Mouse (Mus musculus): ENCODE measurements around the gene Gpr19. TPM values are rescaled to one million over a fixed set of nuclear protein-coding genes. Genes with fewer than 3 reads are reported as not detected.

Gene Gpr19
- polyA plus RNA-seq, 1 experiment from 2014 or later = 13.2 TPM

DNA sequence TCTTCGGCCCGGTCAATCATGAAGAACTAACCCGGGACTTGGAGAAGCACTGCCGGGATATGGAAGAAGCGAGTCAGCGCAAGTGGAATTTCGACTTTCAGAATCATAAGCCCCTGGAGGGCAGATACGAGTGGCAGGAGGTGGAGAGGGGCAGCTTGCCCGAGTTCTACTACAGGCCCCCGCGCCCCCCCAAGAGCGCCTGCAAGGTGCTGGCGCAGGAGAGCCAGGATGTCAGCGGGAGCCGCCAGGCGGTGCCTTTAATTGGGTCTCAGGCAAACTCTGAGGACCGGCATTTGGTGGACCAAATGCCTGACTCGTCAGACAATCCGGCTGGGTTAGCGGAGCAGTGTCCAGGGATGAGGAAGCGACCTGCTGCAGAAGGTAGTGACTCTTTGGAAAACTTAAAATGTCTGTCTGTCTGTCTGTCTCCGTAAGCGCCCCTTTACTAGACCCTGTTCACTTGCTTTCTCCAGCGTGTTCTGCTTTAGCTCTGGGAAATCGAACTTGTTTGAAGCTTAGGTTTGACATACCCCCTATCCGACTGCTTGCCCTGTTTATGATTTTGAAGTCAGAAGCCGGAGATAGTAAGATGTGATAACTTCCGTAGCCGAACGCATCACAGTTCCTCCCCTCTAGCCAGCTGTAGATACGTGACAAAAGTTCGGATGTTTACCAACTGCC lies 22.8 kb upstream of the Gpr19 start:
- WGBS = under 1% methylated on average over 32 of the region's 32 CpGs
- Histone ChIP-seq H3K4me2 (ENCODE audit: low read depth, low read length) (peak overlapping the region; percentile 75), H3K27me3 (ENCODE audit: control insufficient read depth, insufficient read depth, low read length) (no peaks in the 10 kb centered on the region), H3K4me1 (ENCODE audit: control insufficient read depth, insufficient read depth, low read length) (no peaks in the 10 kb centered on the region; the same call in 1 of the 2 replicates), H3K9me3 (replicated peaks; ENCODE audit: control insufficient read depth, low read length) (no peaks in the 10 kb centered on the region), H3K4me3 (ENCODE audit: low read depth, low read length) (peak overlapping the region; percentile 54), H3K9ac (replicated peaks; ENCODE audit: low read length) (peak overlapping the region; percentile 84), H3K36me3 (replicated peaks; ENCODE audit: control insufficient read depth, insufficient read depth, low read depth, low read length) (no peaks in the 10 kb centered on the region), H3K27ac (replicated peaks; ENCODE audit: low read depth, low read length) (peak overlapping the region; percentile 86)
- ATAC-seq (replicated peaks; ENCODE audit: insufficient number of reproducible peaks, low FRiP score, low TSS enrichment, low read depth) (no peak), DNase-seq (ENCODE audit: low spot score) (peak; percentile 52)

GRCm38 (mm10) chr6:134920190-134921013 lies 22.0 kb upstream of the Gpr19 start, which contains the start of gene Cdkn1b:
Gene Cdkn1b (plus strand): TSS chr6:134920401.
- H3K4me1 ChIP-seq (ENCODE audit: control insufficient read depth, insufficient read depth, low read length) = no peaks in the 10 kb centered on the region; the same call in 1 of the 2 replicates
- WGBS = under 1% methylated on average over 73 of the region's 77 CpGs
- no peaks in the 10 kb centered on the region for H3K27me3 ChIP-seq (ENCODE audit: control insufficient read depth, insufficient read depth, low read length)
- H3K9me3 ChIP-seq (replicated peaks; ENCODE audit: control insufficient read depth, low read length) = no peaks in the 10 kb centered on the region
- H3K4me2 ChIP-seq (ENCODE audit: low read depth, low read length) = peak within 1 kb of the TSS; percentile 92
- peak within 1 kb of the TSS; percentile 54 for H3K4me3 ChIP-seq (ENCODE audit: low read depth, low read length)
- ATAC-seq (replicated peaks; ENCODE audit: insufficient number of reproducible peaks, low FRiP score, low TSS enrichment, low read depth) (peak; percentile 94), DNase-seq (ENCODE audit: low spot score) (peak; percentile 94)
- peak within 1 kb of the TSS; percentile 86 for H3K27ac ChIP-seq (replicated peaks; ENCODE audit: low read depth, low read length)
- H3K36me3 ChIP-seq (replicated peaks; ENCODE audit: control insufficient read depth, insufficient read depth, low read depth, low read length) = no peaks in the 10 kb centered on the region
- H3K9ac ChIP-seq (replicated peaks; ENCODE audit: low read length) = peak within 1 kb of the TSS; percentile 84

DNA sequence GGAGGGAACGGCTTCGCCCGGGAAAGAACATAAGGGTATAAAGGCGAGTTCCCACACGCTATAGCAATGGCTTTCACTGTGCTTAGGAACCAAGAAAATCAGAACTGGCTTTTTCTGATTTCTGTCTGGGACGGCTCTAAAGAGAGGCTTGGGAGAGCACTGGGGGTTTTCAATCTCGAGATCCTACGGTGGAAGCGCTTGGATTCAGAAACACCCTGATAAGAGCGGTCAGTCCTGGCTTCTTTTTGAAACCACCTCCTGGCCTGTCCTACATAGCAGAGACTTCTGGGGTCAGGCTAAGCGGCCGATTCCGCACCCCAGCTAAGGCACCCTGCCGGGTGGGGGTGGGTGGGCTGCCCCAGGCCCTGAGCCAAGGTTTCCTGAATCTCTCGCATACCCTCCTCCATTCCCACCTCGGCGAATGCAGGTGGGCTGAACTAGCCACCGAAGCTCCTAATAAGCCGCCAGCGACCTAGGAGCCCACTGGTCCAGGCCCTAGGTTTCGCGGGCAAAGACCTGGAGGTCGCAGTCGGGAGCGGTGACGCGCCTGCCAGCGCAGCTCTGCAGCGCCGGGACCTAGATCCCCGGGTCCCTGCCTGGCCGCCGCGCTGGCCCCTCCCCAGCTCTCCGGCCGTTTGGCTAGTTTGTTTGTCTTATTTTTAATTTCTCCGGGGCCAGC lies 21.3 kb upstream of the Gpr19 start:
- peak overlapping the region; percentile 86 for H3K27ac ChIP-seq (replicated peaks; ENCODE audit: low read depth, low read length)
- H3K9me3 ChIP-seq (replicated peaks; ENCODE audit: control insufficient read depth, low read length) = no peaks in the 10 kb centered on the region
- 2% methylated on average over 37 of the region's 37 CpGs for WGBS
- H3K36me3 ChIP-seq (replicated peaks; ENCODE audit: control insufficient read depth, insufficient read depth, low read depth, low read length) = no peaks in the 10 kb centered on the region
- H3K4me2 ChIP-seq (ENCODE audit: low read depth, low read length) = peak overlapping the region; percentile 92
- peak overlapping the region; percentile 84 for H3K9ac ChIP-seq (replicated peaks; ENCODE audit: low read length)
- peak; percentile 74 for ATAC-seq (replicated peaks; ENCODE audit: insufficient number of reproducible peaks, low FRiP score, low TSS enrichment, low read depth)
- H3K4me3 ChIP-seq (ENCODE audit: low read depth, low read length) = peak overlapping the region; percentile 54
- peak; percentile 17 for DNase-seq (ENCODE audit: low spot score)
- no peaks in the 10 kb centered on the region for H3K27me3 ChIP-seq (ENCODE audit: control insufficient read depth, insufficient read depth, low read length)
- H3K4me1 ChIP-seq (ENCODE audit: control insufficient read depth, insufficient read depth, low read length) = no peaks in the 10 kb centered on the region; the same call in 1 of the 2 replicates

DNA sequence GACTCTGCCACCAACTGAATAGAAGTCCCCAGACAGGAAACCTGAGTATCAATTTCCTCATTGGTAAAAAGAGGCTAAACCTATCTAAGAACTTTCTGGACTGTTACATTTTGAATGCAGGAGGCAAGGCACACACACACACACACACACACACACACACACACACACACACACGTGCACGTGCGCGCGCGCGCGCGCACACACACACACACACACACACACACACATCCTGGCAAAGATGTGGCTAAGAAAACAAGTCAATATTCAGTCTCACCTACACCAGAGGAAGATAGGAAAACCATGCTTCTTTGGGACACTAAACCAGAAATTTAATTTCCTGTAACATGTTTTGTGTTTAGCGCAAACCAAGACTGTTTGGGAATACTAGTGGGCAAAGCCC lies 20.4 kb upstream of the Gpr19 start:
- Histone ChIP-seq H3K36me3 (replicated peaks; ENCODE audit: control insufficient read depth, insufficient read depth, low read depth, low read length) (no peaks in the 10 kb centered on the region), H3K4me1 (ENCODE audit: control insufficient read depth, insufficient read depth, low read length) (no peaks in the 10 kb centered on the region; the same call in 1 of the 2 replicates), H3K4me3 (ENCODE audit: low read depth, low read length) (no peak overlapping the region), H3K9me3 (replicated peaks; ENCODE audit: control insufficient read depth, low read length) (no peaks in the 10 kb centered on the region), H3K9ac (replicated peaks; ENCODE audit: low read length) (no peak overlapping the region), H3K27me3 (ENCODE audit: control insufficient read depth, insufficient read depth, low read length) (no peaks in the 10 kb centered on the region), H3K27ac (replicated peaks; ENCODE audit: low read depth, low read length) (no peak overlapping the region), H3K4me2 (ENCODE audit: low read depth, low read length) (no peak overlapping the region; the same call in 1 of the 2 replicates)
- WGBS = 88% methylated on average over 10 of the region's 10 CpGs
- DNase-seq (ENCODE audit: low spot score) (no peak), ATAC-seq (replicated peaks; ENCODE audit: insufficient number of reproducible peaks, low FRiP score, low TSS enrichment, low read depth) (no peak)

DNA sequence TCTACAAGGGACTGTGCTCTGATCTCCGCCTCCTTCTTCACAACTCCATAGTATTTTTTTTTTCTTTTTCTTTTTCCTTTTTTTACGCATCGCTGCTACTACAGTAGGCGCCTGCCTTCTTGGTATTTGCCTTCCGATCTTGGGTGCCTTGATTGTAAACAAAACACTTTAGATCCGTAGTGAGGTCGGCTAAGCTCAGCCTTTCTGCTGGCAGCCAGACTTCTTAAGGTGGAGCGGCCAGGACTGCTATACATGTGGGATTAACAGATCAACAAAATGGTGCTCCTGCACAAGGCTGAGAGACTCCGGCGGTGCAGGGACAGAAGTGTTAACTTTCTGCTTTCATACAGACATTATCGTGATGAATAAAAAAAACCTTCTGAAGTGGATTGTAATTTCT lies 18.7 kb upstream of the Gpr19 start:
- Histone ChIP-seq H3K27me3 (ENCODE audit: control insufficient read depth, insufficient read depth, low read length) (no peaks in the 10 kb centered on the region), H3K9ac (replicated peaks; ENCODE audit: low read length) (peak overlapping the region; percentile 3), H3K4me1 (ENCODE audit: control insufficient read depth, insufficient read depth, low read length) (no peaks in the 10 kb centered on the region; the same call in 1 of the 2 replicates), H3K36me3 (replicated peaks; ENCODE audit: control insufficient read depth, insufficient read depth, low read depth, low read length) (no peaks in the 10 kb centered on the region), H3K9me3 (replicated peaks; ENCODE audit: control insufficient read depth, low read length) (no peaks in the 10 kb centered on the region), H3K4me2 (ENCODE audit: low read depth, low read length) (peak overlapping the region; percentile 59), H3K27ac (replicated peaks; ENCODE audit: low read depth, low read length) (no peak overlapping the region), H3K4me3 (ENCODE audit: low read depth, low read length) (peak overlapping the region; percentile 34)
- ATAC-seq (replicated peaks; ENCODE audit: insufficient number of reproducible peaks, low FRiP score, low TSS enrichment, low read depth) = no peak
- DNase-seq (ENCODE audit: low spot score) = peak; percentile 69
- under 1% methylated on average over 11 of the region's 11 CpGs for WGBS

- Histone ChIP-seq H3K27ac (replicated peaks; ENCODE audit: low read depth, low read length) (no peak overlapping the region), H3K4me3 (ENCODE audit: low read depth, low read length) (peak overlapping the region; percentile 34), H3K9me3 (replicated peaks; ENCODE audit: control insufficient read depth, low read length) (no peaks in the 10 kb centered on the region), H3K9ac (replicated peaks; ENCODE audit: low read length) (peak overlapping the region; percentile 3), H3K36me3 (replicated peaks; ENCODE audit: control insufficient read depth, insufficient read depth, low read depth, low read length) (no peaks in the 10 kb centered on the region), H3K27me3 (ENCODE audit: control insufficient read depth, insufficient read depth, low read length) (no peaks in the 10 kb centered on the region), H3K4me1 (ENCODE audit: control insufficient read depth, insufficient read depth, low read length) (no peaks in the 10 kb centered on the region), H3K4me2 (ENCODE audit: low read depth, low read length) (peak overlapping the region; percentile 59)
- ATAC-seq (replicated peaks; ENCODE audit: insufficient number of reproducible peaks, low FRiP score, low TSS enrichment, low read depth) (no peak), DNase-seq (ENCODE audit: low spot score) (peak; percentile 43)
- 0% methylated on average over 11 of the region's 11 CpGs for WGBS
Measured at GRCm38 (mm10) chr6:134916641-134917040, 18.3 kb upstream of the Gpr19 start.

DNA sequence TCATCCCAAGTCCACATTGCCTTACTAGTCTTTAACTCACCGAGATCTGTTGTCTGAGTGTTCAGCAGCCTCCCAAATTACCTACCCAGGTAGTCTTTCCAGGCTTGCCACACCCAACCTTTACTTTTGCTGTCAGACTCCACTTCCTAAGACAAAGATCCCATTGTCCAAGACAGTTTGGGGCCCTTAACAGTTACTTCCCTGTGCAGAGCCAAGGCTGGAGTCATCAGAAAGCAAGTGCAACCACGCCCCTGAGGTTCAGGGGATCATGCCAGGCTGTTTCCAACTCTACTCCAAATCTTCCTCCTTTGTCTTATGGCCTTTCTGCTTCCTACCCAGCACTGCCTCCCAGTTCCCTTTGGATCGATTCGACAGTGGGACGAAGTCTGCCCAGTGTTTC lies 16.1 kb upstream of the Gpr19 start:
- DNase-seq (ENCODE audit: low spot score) (no peak), ATAC-seq (replicated peaks; ENCODE audit: insufficient number of reproducible peaks, low FRiP score, low TSS enrichment, low read depth) (no peak)
- Histone ChIP-seq H3K27ac (replicated peaks; ENCODE audit: low read depth, low read length) (no peak overlapping the region), H3K27me3 (ENCODE audit: control insufficient read depth, insufficient read depth, low read length) (no peaks in the 10 kb centered on the region), H3K4me1 (ENCODE audit: control insufficient read depth, insufficient read depth, low read length) (no peaks in the 10 kb centered on the region), H3K9me3 (replicated peaks; ENCODE audit: control insufficient read depth, low read length) (no peaks in the 10 kb centered on the region), H3K9ac (replicated peaks; ENCODE audit: low read length) (no peak overlapping the region), H3K36me3 (replicated peaks; ENCODE audit: control insufficient read depth, insufficient read depth, low read depth, low read length) (no peaks in the 10 kb centered on the region), H3K4me2 (ENCODE audit: low read depth, low read length) (no peak overlapping the region), H3K4me3 (ENCODE audit: low read depth, low read length) (no peak overlapping the region)
- 89% methylated on average over 5 of the region's 5 CpGs for WGBS
